Mouse (Mus musculus) heart, postnatal 4 days (tissue): Measurements from ENCODE around the gene Ttll7. TPM values are rescaled to one million over a fixed set of nuclear protein-coding genes. Genes with fewer than 3 reads are reported as not detected.
A peak's percentile ranks its signal among the peaks of the same experiment; 100 is the strongest.

Experiments
- DNase-seq: peaks from one replicate; pipeline ENCODE4 v3.0.0; 2021
- total RNA-seq, 2 experiments: library from RNA; stranded (reverse); gene quantifications; 2 replicates each; pipeline ENCODE4 v1.2.3; 2021

Ttll7 gene
- total RNA-seq, result 1 to 10 TPM; 2.5 to 2.6 TPM

- DNase-seq, result peak; percentile 82
Observed at GRCm38 (mm10) chr3:146851966-146852891, at the start of gene Ttll7. Ttll7 (plus strand) TSS chr3:146852367.

GRCm38 (mm10) chr3:146812041-146812878 is 39.9 kb upstream of the Ttll7 start:
- DNase-seq, result peak; percentile 69

- peak; percentile 93 for DNase-seq
Observed at GRCm38 (mm10) chr3:146812901-146813393, 39.2 kb upstream of the Ttll7 start, which contains the start of gene Prkacb. Prkacb (minus strand) TSS chr3:146812990.

- no peak for DNase-seq
Observed at GRCm38 (mm10) chr3:146813624-146814023, 38.5 kb upstream of the Ttll7 start.

GRCm38 (mm10) chr3:146820718-146821117 is 31.4 kb upstream of the Ttll7 start:
- DNase-seq, result no peak

- DNase-seq, result no peak
Observed at GRCm38 (mm10) chr3:146842766-146843165, 9.4 kb upstream of the Ttll7 start.

- DNase-seq, result no peak
Observed at GRCm38 (mm10) chr3:146843470-146843869, 8.7 kb upstream of the Ttll7 start.

GRCm38 (mm10) chr3:146846237-146846636 is 5.9 kb upstream of the Ttll7 start:
- no peak for DNase-seq

- DNase-seq, result no peak
Observed at GRCm38 (mm10) chr3:146848112-146848511, 4.1 kb upstream of the Ttll7 start.

GRCm38 (mm10) chr3:146849360-146849759 is 2.8 kb upstream of the Ttll7 start:
- DNase-seq, result no peak

- no peak for DNase-seq
Observed at GRCm38 (mm10) chr3:146854473-146855087, 2.4 kb downstream of the Ttll7 start.

GRCm38 (mm10) chr3:146857373-146857772 is 5.2 kb downstream of the Ttll7 start:
- no peak for DNase-seq

GRCm38 (mm10) chr3:146860308-146860707 is 8.1 kb downstream of the Ttll7 start:
- no peak for DNase-seq

- no peak for DNase-seq
Observed at GRCm38 (mm10) chr3:146866563-146866962, 14.4 kb downstream of the Ttll7 start.

- no peak for DNase-seq
Observed at GRCm38 (mm10) chr3:146871954-146872353, 19.8 kb downstream of the Ttll7 start.

- peak; percentile 9 for DNase-seq
Observed at GRCm38 (mm10) chr3:146875929-146876328, 23.8 kb downstream of the Ttll7 start.

GRCm38 (mm10) chr3:146893931-146894330 is 41.8 kb downstream of the Ttll7 start:
- DNase-seq, result no peak

- DNase-seq, result no peak
Observed at GRCm38 (mm10) chr3:146896581-146896980, 44.4 kb downstream of the Ttll7 start.

GRCm38 (mm10) chr3:146900094-146900493 is 47.9 kb downstream of the Ttll7 start:
- no peak for DNase-seq

GRCm38 (mm10) chr3:146901729-146902128 is 49.6 kb downstream of the Ttll7 start:
- DNase-seq, result no peak

- no peak for DNase-seq
Observed at GRCm38 (mm10) chr3:146905606-146906005, 53.4 kb downstream of the Ttll7 start.

GRCm38 (mm10) chr3:146908922-146909321 is 56.8 kb downstream of the Ttll7 start:
- no peak for DNase-seq
